Mouse (Mus musculus) large intestine, adult 2 months (tissue): ENCODE results near the gene Pbld2. TPM values are rescaled to one million over a fixed set of nuclear protein-coding genes. Genes with fewer than 3 reads are reported as not detected.

Experiments
- DNase-seq: peaks from one replicate; pipeline ENCODE4 v3.0.0-alpha.2; 2012; ENCODE audit warnings: low read depth, low spot score
- WGBS: fragments of 180-500 bp; shearing (Covaris S2); methylation state at CpG from one replicate; pipeline ENCODE4 v1.1.7; 2018; 5-methylcytosine and 5-hydroxymethylcytosine counted together
- polyA plus RNA-seq: library from polyadenylated mRNA; depleted of rRNA; stranded (reverse); fragments of >200 nt; gene quantifications from 2 replicates; pipeline ENCODE4 v1.2.3, GENCODE M21; 2012

Pbld2 gene
- polyA plus RNA-seq, 1 experiment: 26.0 TPM

GRCm38 (mm10) chr10:63056966-63057750, 33.0 kb downstream of the Pbld2 start:
- 20% methylated on average over 24 of the region's 24 CpGs for whole genome bisulfite sequencing
- DNase-seq: peak; percentile 57

DNA sequence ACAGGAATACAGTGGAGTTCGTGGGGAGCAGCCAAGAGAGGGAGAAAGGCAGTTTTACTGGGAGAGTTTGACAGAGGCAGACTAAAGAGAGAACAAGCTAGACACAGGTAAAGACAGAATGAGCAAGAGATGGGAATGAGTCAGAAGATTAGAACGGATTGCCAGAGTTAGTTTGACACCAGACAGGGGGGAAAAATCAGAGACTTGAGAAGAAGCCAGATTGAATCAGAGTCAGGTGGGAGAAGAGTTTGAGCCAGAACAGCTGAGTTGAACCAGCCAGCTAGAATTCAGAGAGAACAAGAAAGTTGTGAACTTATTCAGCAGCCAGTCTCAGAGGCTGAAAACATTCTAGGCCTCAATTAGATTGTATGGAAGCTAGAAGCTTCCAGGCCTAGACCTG, 35.7 kb downstream of the Pbld2 start, which contains the start of gene Pbld1:
Pbld1 (plus strand) TSS at position 301 of the 400 bp plus-strand sequence.
- 78% methylated on average over 2 of the region's 2 CpGs for WGBS
- no peak for DNase-seq

DNA sequence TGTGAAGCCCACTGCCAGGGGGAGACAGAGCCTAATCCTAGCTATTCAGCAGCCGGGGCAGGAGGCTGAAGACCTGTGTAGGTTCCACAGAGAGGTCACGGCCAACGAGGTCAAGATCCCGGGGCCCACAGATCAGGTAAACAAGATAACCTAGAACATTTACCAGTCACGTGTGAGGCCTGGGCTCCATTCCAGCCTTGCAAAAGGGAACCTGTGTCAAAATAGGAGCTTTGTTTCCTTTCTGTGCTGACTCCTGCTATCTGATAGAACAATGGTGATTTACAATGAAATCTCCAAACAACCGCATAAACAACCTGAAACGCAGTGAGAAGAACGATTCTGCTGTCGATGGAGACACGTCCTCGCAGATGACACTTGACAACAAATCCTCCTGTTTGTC, 36.3 kb downstream of the Pbld2 start:
- no peak for DNase-seq
- WGBS: 20% methylated on average over 11 of the region's 11 CpGs

DNA sequence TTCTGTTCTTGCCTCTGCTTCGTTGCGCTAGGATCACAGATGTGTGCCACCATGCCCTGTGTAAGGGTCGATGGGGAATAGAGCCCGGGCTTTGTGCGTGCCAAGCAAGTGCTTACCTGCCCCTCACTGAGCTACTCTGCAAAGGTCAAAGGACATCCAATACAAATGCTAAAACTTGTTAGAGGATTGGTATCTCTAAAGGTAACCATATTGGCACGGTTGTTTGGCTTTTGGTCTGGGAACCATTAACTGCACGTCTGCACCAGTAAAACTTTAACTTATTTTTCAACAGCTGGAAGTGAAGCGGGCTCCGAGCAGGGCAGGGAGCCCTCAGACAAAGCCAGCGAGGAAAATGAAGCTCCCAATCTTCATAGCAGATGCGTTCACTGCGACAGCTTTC, 37.2 kb downstream of the Pbld2 start:
- 32% methylated on average over 12 of the region's 12 CpGs for WGBS
- no peak for DNase-seq

DNA sequence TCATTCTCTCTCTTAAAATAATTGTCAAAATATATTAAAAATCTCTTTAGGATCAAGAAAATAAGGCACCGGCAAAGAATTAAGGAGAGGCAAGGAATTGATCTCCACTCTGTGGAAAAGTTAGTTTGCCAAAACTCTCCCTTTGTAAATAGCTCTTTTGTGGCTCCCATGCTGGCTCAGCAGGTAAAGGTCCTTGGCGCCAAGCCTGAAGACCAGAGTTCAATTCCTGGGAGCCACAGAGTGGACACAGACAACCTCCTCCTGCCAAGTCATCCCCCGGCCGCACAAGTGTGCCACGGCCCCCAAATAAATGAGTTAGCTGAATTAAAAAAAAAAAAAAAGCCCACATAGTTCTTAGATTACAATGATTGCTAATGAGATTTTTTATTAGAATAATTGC, 38.6 kb downstream of the Pbld2 start:
- no peak for DNase-seq
- WGBS: 55% methylated on average over 5 of the region's 5 CpGs

GRCm38 (mm10) chr10:63063365-63063764, 39.2 kb downstream of the Pbld2 start:
- DNase-seq: no peak
- WGBS: 78% methylated on average over 7 of the region's 7 CpGs

DNA sequence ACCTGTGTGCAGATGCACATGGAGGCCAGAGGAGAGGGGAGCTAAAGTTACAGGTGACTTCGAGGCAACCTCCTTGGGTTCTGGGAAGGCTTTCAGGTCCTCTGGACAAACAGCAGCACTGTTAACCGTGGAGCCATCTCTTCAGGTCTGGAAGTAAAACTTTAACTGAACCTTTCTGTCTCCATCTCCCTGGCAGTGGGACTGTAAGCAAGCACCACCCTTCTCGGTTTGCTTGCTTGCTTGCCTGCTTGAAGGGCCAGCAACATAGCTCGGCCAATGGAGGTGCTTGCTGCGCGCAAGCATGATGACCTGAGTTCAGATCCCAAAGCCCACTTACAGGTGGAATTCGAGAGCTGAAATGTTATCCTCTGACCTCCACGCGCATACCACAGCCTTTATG, 40.4 kb downstream of the Pbld2 start:
- DNase-seq: no peak
- 74% methylated on average over 9 of the region's 9 CpGs for WGBS

DNA sequence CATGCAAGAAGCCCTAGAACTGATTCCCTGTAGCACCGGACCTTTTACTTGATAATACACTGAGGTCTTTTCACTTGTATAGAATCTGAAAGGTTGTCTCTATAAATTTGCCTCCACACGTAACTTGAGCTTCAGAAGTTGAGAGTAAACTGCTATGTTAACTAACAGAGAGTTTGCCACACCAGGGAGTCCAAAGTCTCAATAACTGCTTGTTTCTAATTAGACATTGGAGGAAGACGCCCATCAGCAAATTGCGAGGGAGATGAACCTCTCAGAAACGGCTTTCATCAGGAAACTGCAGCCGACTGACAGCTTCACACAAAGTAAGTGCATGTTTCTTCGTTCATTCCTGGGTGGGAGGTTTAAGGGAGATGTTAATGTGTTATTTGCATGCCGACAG, 41.4 kb downstream of the Pbld2 start:
- WGBS: 41% methylated on average over 8 of the region's 8 CpGs

DNA sequence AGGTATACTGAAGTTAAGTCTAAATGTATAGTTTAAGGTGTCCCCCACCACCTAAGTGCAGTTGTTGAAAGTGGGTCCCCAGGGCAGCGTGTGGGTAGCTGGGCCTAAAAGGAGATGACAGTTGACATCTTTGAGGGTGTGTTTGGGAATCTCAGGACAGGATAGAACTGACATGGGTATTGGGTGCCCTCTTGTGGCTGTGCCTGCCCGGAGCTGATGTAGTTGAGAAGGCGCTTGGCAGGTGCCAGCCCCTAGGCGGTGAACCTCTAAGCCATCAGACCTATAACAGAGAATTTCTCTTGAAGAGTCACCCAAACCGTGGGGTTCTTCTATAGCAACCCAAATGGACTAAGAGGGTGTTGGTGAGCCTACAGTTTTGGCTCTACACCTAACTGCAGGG, 41.9 kb downstream of the Pbld2 start:
- WGBS: 5% methylated on average over 5 of the region's 5 CpGs
- DNase-seq: no peak

More for the DNA sequence above, 41.4 kb downstream of the Pbld2 start:
- DNase-seq: no peak

- no peak for DNase-seq
- 59% methylated on average over 10 of the region's 10 CpGs for WGBS
These were observed 62.2 kb downstream of the Pbld2 start for GRCm38 (mm10) chr10:63086304-63086703.

- WGBS: 63% methylated on average over 8 of the region's 8 CpGs
- no peak for DNase-seq
These were observed 65.1 kb downstream of the Pbld2 start for GRCm38 (mm10) chr10:63089103-63089757.

GRCm38 (mm10) chr10:63089758-63090571, 65.8 kb downstream of the Pbld2 start:
- DNase-seq: no peak
- WGBS: 12% methylated on average over 26 of the region's 26 CpGs

DNA sequence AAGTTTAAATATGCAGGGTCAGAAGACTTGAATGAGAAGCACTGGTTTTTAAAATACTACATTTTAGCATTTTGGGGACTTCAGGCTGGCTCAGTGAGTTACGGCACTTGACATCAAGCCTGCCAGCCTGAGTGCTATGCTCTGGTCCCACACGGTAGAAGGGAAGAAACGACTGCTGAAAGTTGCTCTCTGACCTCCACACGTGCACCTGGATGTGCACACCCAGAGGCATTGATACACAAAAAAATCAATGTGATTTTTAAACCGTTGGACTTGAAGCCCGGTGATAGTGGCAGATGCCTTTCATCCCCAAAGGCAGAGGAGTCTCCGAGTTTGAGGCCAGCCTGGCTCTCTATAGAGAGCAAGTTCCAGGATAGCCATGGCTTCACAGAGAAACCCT, 67.8 kb downstream of the Pbld2 start:
- WGBS: 59% methylated on average over 7 of the region's 7 CpGs
- DNase-seq: no peak

- 73% methylated on average over 10 of the region's 10 CpGs for WGBS
- DNase-seq: no peak
These were observed 68.8 kb downstream of the Pbld2 start for GRCm38 (mm10) chr10:63092616-63093550.

GRCm38 (mm10) chr10:63096757-63097156, 72.6 kb downstream of the Pbld2 start:
- no peak for DNase-seq
- WGBS: 58% methylated on average over 2 of the region's 2 CpGs

DNA sequence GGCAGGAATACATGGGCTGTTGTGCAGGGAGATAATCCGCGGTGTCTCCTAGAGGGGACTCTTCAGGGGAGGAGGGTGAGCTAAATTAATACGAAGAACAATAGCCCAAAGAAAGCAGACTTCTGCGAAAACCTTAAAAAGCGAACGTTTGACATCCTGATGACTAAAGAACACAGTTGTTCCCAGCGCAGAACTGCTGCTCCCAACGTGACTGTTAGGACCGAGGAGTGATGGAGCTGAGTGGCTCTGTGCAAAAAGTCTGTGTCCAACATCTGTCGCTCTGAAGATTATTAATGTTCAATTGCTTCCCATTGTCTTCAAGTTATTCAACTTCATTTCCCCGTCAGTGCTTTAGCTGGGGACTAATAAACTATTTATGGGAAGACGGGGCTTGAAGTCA, 74.1 kb downstream of the Pbld2 start:
- no peak for DNase-seq
- 70% methylated on average over 12 of the region's 12 CpGs for WGBS

DNA sequence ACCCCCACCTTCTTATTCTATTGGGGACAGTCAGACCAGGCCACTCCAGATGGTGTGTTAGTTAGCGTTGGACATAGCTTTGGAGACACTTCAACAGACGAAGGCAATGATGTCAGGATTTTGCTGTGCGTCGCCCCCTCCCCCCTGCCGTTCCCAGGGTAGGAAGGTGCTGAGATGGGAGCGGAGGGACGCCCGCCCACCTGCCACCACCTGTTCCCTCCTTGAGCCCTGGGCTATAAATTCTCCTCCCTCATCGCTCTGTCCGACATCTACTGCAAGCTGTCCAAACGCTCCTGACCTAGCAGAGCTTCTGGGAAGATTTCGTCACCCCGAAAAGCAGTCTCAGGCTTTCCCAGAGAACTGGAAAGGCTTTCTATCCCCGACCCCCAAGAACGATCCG, 75.4 kb downstream of the Pbld2 start, which contains the start of gene Atoh7:
Atoh7 (plus strand) TSS at position 131 of the 400 bp plus-strand sequence.
- 13% methylated on average over 16 of the region's 16 CpGs for WGBS
- DNase-seq: no peak

GRCm38 (mm10) chr10:63099941-63100562, 75.9 kb downstream of the Pbld2 start:
- no peak for DNase-seq
- 1% methylated on average over 62 of the region's 62 CpGs for WGBS

- 29% methylated on average over 9 of the region's 9 CpGs for WGBS
- DNase-seq: no peak
These were observed 76.5 kb downstream of the Pbld2 start for GRCm38 (mm10) chr10:63100657-63101056.
